Mouse (Mus musculus) MEL (cell line): ENCODE data around the gene Ptbp1. TPM values are rescaled to one million over a fixed set of nuclear protein-coding genes. Genes with fewer than 3 reads are reported as not detected.

Source experiments
- DNase-seq: peaks from one replicate; pipeline ENCODE4 v3.0.0; 2011; ENCODE audit warnings: low read depth, low spot score
- H3K27ac ChIP-seq: 2 replicates; pipeline ENCODE4 v1.5.1; 2012; ENCODE audit warnings: low read depth, mild to moderate bottlenecking, control low read depth, low read length, moderate library complexity; ENCODE audit not compliant: control insufficient read depth
- H3K27me3 ChIP-seq, 2 experiments: fragments of 150-350 bp in 1 of 2; sonication (generic) in 1 of 2; 2 replicates each; pipeline ENCODE4 v1.6.1; 2012; ENCODE audit warnings: low read length in 2 of 2, mild to moderate bottlenecking in 2 of 2, improper control_type of control experiment in 1 of 2, moderate library complexity in 1 of 2; ENCODE audit not compliant: insufficient read depth in 2 of 2, control insufficient read depth in 1 of 2
- H3K36me3 ChIP-seq, 2 experiments: 2 replicates each; pipeline ENCODE4 v1.6.1; 2012 to 2014; ENCODE audit warnings: low read length in 2 of 2, improper control_type of control experiment in 1 of 2, inconsistent platforms in 1 of 2, mild to moderate bottlenecking in 1 of 2; ENCODE audit not compliant: insufficient read depth in 2 of 2, control insufficient read depth in 1 of 2
- H3K4me1 ChIP-seq, 2 experiments: fragments of 150-350 bp in 1 of 2; sonication (generic) in 1 of 2; 2 replicates each; pipeline ENCODE4 v1.6.1; 2012; ENCODE audit warnings: low read length in 2 of 2, improper control_type of control experiment in 1 of 2, mild to moderate bottlenecking in 1 of 2; ENCODE audit not compliant: insufficient read depth in 2 of 2, control insufficient read depth in 1 of 2
- H3K4me3 ChIP-seq, 2 experiments: fragments of 150-350 bp in 1 of 2; sonication (generic) in 1 of 2; 2 replicates each; pipeline ENCODE4 v1.5.1; 2012; ENCODE audit warnings: low read depth in 2 of 2, low read length in 2 of 2, mild to moderate bottlenecking in 2 of 2, moderate library complexity in 2 of 2, control low read depth in 1 of 2, improper control_type of control experiment in 1 of 2; ENCODE audit not compliant: control insufficient read depth in 1 of 2, insufficient read depth in 1 of 2
- H3K79me2 ChIP-seq: 2 replicates; pipeline ENCODE4 v1.6.1; 2012; ENCODE audit warnings: mild to moderate bottlenecking, low read length, moderate library complexity; ENCODE audit not compliant: control insufficient read depth, poor library complexity, insufficient read depth
- H3K9ac ChIP-seq: 2 replicates; pipeline ENCODE4 v1.6.1; 2012; ENCODE audit warnings: low read depth, mild to moderate bottlenecking, control low read depth, low read length, moderate library complexity; ENCODE audit not compliant: control insufficient read depth, poor library complexity, severe bottlenecking
- H3K9me3 ChIP-seq: fragments of 150-350 bp; sonication (generic); replicated peaks from 2 replicates; pipeline ENCODE4 v1.6.1; 2012; ENCODE audit warnings: mild to moderate bottlenecking, low read length, improper control_type of control experiment, moderate library complexity; ENCODE audit not compliant: insufficient read depth
- CHD2 ChIP-seq: IDR thresholded peaks from 2 replicates; pipeline ENCODE4 v1.6.1; 2011; ENCODE audit warnings: low read length, improper control_type of control experiment
- EP300 ChIP-seq, 2 experiments: IDR thresholded peaks; 2 replicates each; pipeline ENCODE4 v1.6.1; 2011; ENCODE audit warnings: improper control_type of control experiment in 2 of 2, low read length in 2 of 2, low read depth in 1 of 2, mild to moderate bottlenecking in 1 of 2
- ETS1 ChIP-seq: IDR thresholded peaks from 2 replicates; pipeline ENCODE4 v1.6.1; 2012; ENCODE audit warnings: low read depth, mild to moderate bottlenecking, inconsistent platforms, low read length, improper control_type of control experiment, moderate library complexity
- GABPA ChIP-seq: IDR thresholded peaks from 2 replicates; pipeline ENCODE4 v1.6.1; 2012; ENCODE audit warnings: low read depth, mild to moderate bottlenecking, inconsistent platforms, low read length, improper control_type of control experiment, moderate library complexity
- HCFC1 ChIP-seq: IDR thresholded peaks from 2 replicates; pipeline ENCODE4 v1.6.1; 2012; ENCODE audit warnings: low read depth, mild to moderate bottlenecking, inconsistent platforms, low read length, improper control_type of control experiment, moderate library complexity
- MAX ChIP-seq: IDR thresholded peaks from 2 replicates; pipeline ENCODE4 v1.6.1; 2011; ENCODE audit warnings: low read length, improper control_type of control experiment
- MAZ ChIP-seq: IDR thresholded peaks from 2 replicates; pipeline ENCODE4 v1.6.1; 2012; ENCODE audit warnings: low read depth, mild to moderate bottlenecking, inconsistent platforms, low read length, improper control_type of control experiment
- MEF2A ChIP-seq: IDR thresholded peaks from 2 replicates; pipeline ENCODE4 v1.6.1; 2014; ENCODE audit warnings: low read depth, mild to moderate bottlenecking, inconsistent platforms, low read length, improper control_type of control experiment; ENCODE audit not compliant: poor library complexity, insufficient replicate concordance, severe bottlenecking; ENCODE audit errors: extremely low read depth
- MXI1 ChIP-seq: IDR thresholded peaks from 2 replicates; pipeline ENCODE4 v1.6.1; 2011; ENCODE audit warnings: mild to moderate bottlenecking, low read depth, low read length, improper control_type of control experiment
- MYB ChIP-seq: IDR thresholded peaks from 2 replicates; pipeline ENCODE4 v1.6.1; 2011; ENCODE audit warnings: mild to moderate bottlenecking, low read depth, low read length, improper control_type of control experiment
- MYC ChIP-seq: IDR thresholded peaks from 2 replicates; pipeline ENCODE4 v1.6.1; 2011; ENCODE audit warnings: low read depth, mild to moderate bottlenecking, low read length, improper control_type of control experiment, moderate library complexity
- NELFE ChIP-seq: IDR thresholded peaks from 2 replicates; pipeline ENCODE4 v1.6.1; 2011; ENCODE audit warnings: low read depth, low read length, improper control_type of control experiment
- POLR2AphosphoS2 ChIP-seq: IDR thresholded peaks from 2 replicates; pipeline ENCODE4 v1.6.1; 2011; ENCODE audit warnings: low read length, improper control_type of control experiment
- POLR2AphosphoS5 ChIP-seq: IDR thresholded peaks from 2 replicates; pipeline ENCODE4 v1.6.1; 2012; ENCODE audit warnings: low read depth, borderline replicate concordance, mild to moderate bottlenecking, inconsistent platforms, low read length, moderate library complexity, mixed read lengths
- SIN3A ChIP-seq: IDR thresholded peaks from 2 replicates; pipeline ENCODE4 v1.6.1; 2012; ENCODE audit warnings: low read length, improper control_type of control experiment, inconsistent platforms
- SMC3 ChIP-seq: IDR thresholded peaks from 2 replicates; pipeline ENCODE4 v1.6.1; 2011; ENCODE audit warnings: low read depth, low read length, improper control_type of control experiment
- TAL1 ChIP-seq: IDR thresholded peaks from 2 replicates; pipeline ENCODE4 v1.6.1; 2012; ENCODE audit warnings: mild to moderate bottlenecking, inconsistent platforms, low read length, moderate library complexity, mixed read lengths
- TBP ChIP-seq: IDR thresholded peaks from 2 replicates; pipeline ENCODE4 v1.8.0; 2011; ENCODE audit warnings: low read depth, low read length, improper control_type of control experiment
- TCF12 ChIP-seq: IDR thresholded peaks from 2 replicates; pipeline ENCODE4 v1.6.1; 2014; ENCODE audit warnings: low read depth, mild to moderate bottlenecking, inconsistent platforms, low read length, improper control_type of control experiment, moderate library complexity
- UBTF ChIP-seq: IDR thresholded peaks from 2 replicates; pipeline ENCODE4 v1.6.1; 2012; ENCODE audit warnings: low read depth, mild to moderate bottlenecking, inconsistent platforms, low read length, improper control_type of control experiment, moderate library complexity, borderline replicate concordance; ENCODE audit not compliant: insufficient read depth
- ZKSCAN1 ChIP-seq: IDR thresholded peaks from 2 replicates; pipeline ENCODE4 v1.6.1; 2012; ENCODE audit warnings: low read depth, mild to moderate bottlenecking, inconsistent platforms, low read length, improper control_type of control experiment, moderate library complexity
- ZMIZ1 ChIP-seq: IDR thresholded peaks from 2 replicates; pipeline ENCODE4 v1.6.1; 2012; ENCODE audit warnings: low read depth, mild to moderate bottlenecking, inconsistent platforms, low read length, improper control_type of control experiment, moderate library complexity
- polyA plus RNA-seq, 2 experiments: library from polyadenylated mRNA; stranded (reverse) in 1 of 2; unstranded in 1 of 2; fragments of >175 nt in 1 of 2; fragments of >200 nt in 1 of 2; gene quantifications; 2 replicates each; pipeline versions ENCODE4 v1.2.1 to v1.2.4; 2012; ENCODE audit warnings: low replicate concordance in 2 of 2, low read depth in 1 of 2; ENCODE audit not compliant: insufficient read length in 2 of 2, insufficient read depth in 1 of 2, missing spikeins in 1 of 2
- total RNA-seq: library from RNA; depleted of rRNA; stranded (reverse); fragments of 300-350 nt; gene quantifications from 2 replicates; pipeline ENCODE4 v1.2.3, GENCODE M21; 2012

Ptbp1 gene
- total and polyA plus RNA-seq, 3 experiments = 301 to 837 (median 329) TPM

- no peaks in the 10 kb centered on the region for H3K27me3 ChIP-seq
Measured at GRCm38 (mm10) chr10:79818225-79818624, 36.0 kb upstream of the Ptbp1 start.

DNA sequence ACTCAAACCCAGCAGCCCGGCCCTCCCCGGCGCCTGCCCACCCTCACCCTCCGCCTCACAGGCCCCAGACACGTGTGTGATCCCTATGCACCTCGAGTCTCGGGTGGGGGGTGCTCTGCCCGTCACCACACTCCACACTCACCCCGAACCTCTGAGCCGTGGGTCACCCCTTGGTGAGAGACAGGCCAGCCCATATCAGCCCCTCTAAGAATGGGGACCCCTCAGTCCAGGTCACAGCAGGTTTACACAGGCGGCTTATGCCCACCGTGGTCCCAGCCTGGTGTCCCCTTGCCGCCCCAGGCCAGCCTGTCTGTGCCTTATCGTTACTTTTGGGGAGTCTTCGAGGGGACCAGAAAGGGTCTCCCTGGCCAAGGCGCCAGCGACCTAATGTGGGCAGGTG is 34.6 kb upstream of the Ptbp1 start:
- no peak for DNase-seq
- H3K9me3 ChIP-seq = no peaks in the 10 kb centered on the region
- no peaks in the 10 kb centered on the region for H3K79me2 ChIP-seq
- H3K36me3 ChIP-seq = no peaks in the 10 kb centered on the region
- no peak overlapping the region for H3K9ac ChIP-seq
- H3K27me3 ChIP-seq = no peaks in the 10 kb centered on the region
- H3K4me3 ChIP-seq = no peak overlapping the region
- peaks cover 0 to 6% of the 10 kb centered on the region in 2 experiments; a peak in 1 of 4 replicates for H3K4me1 ChIP-seq
- TF ChIP-seq GABPA (no peak), HCFC1 (no peak), TAL1 (no peak), MAZ (no peak), MEF2A (no peak), MAX (no peak), NELFE (no peak), POLR2AphosphoS2 (no peak), POLR2AphosphoS5 (no peak), TCF12 (no peak), ETS1 (no peak), SIN3A (no peak), CHD2 (no peak), EP300 (IDR thresholded peaks at IDR 0.05; ENCODE audit: low read depth in 1 of 2, low read length in 2 of 2) (no peak), MXI1 (no peak), SMC3 (no peak), UBTF (no peak)
- no peak overlapping the region for H3K27ac ChIP-seq

More at GRCm38 (mm10) chr10:79818225-79818624, 36.0 kb upstream of the Ptbp1 start:
- no peak for DNase-seq
- TF ChIP-seq TAL1 (no peak), MYC (no peak), ZMIZ1 (no peak), HCFC1 (no peak), ZKSCAN1 (no peak), TBP (no peak), MYB (no peak), CHD2 (no peak)
- no peaks in the 10 kb centered on the region for H3K36me3 ChIP-seq
- H3K9ac ChIP-seq = no peak overlapping the region
- no peaks in the 10 kb centered on the region for H3K79me2 ChIP-seq
- H3K4me1 ChIP-seq = no peaks in the 10 kb centered on the region
- H3K4me3 ChIP-seq = no peak overlapping the region
- no peaks in the 10 kb centered on the region for H3K9me3 ChIP-seq
- H3K27ac ChIP-seq = no peak overlapping the region
